9 mouse cellular contexts compared by ENCODE assay signal in genomic region chr10:126070984-126071713, GRCm38 (mm10).
DNase-seq lines count a peak whose midpoint lies in the region; ATAC-seq lines count a peak whose summit lies in the region.
"Had no signal": no experiment of that assay in that cellular context is flagged by ENCODE, and none has a peak within 500 bp of the region (broad histone marks: within the 10 kb centered on the region; RNA-seq: fewer than 3 reads in every experiment).

No protein-coding gene starts in this region.

- peak; percentile 37 to 51 for DNase-seq in layer of hippocampus, postnatal 10 days (ENCODE audit: low spot score in 2 of 2)
- no peak for DNase-seq in layer of hippocampus, adult 9-11 months
- DNase-seq in embryonic facial prominence, embryonic 14.5 days (ENCODE audit: low spot score), result peak; percentile 75
- no peak for DNase-seq in limb, embryonic 10.5 days (ENCODE audit: low spot score)
- no peak for DNase-seq in cerebellum, postnatal 25 days
- no peak for DNase-seq in gastrocnemius, postnatal 25 days
- DNase-seq: kidney, postnatal 25 days had no signal

- peak; percentile 89 for ATAC-seq in embryonic facial prominence, embryonic 14.5 days (ENCODE audit: low read depth)
- peak; percentile 81 for ATAC-seq in neural tube, embryonic 14.5 days (ENCODE audit: low read depth)
- ATAC-seq in monocyte, adult 5-6 weeks (replicated peaks; ENCODE audit: insufficient number of reproducible peaks, low FRiP score, low TSS enrichment, poor library complexity, severe bottlenecking), result no peak

- no peaks in the 10 kb centered on the region for H3K27me3 ChIP-seq in embryonic facial prominence, embryonic 14.5 days (replicated peaks; ENCODE audit: control insufficient read depth, insufficient read depth, low read length)
- H3K27me3 ChIP-seq in limb, embryonic 10.5 days (ENCODE audit: low read depth, poor library complexity, severe bottlenecking), result no peaks in the 10 kb centered on the region
- no peaks in the 10 kb centered on the region for H3K27me3 ChIP-seq in neural tube, embryonic 14.5 days (ENCODE audit: control insufficient read depth, insufficient read depth, low read length)

- no peak overlapping the region for H3K4me3 ChIP-seq in embryonic facial prominence, embryonic 14.5 days (ENCODE audit: low read depth, low read length)
- no peak overlapping the region for H3K4me3 ChIP-seq in limb, embryonic 10.5 days
- no peak overlapping the region for H3K4me3 ChIP-seq in neural tube, embryonic 14.5 days (ENCODE audit: low read depth, low read length)

- H3K9ac ChIP-seq in embryonic facial prominence, embryonic 14.5 days (ENCODE audit: low read depth, low read length), result no peak overlapping the region
- no peak overlapping the region for H3K9ac ChIP-seq in neural tube, embryonic 14.5 days (replicated peaks; ENCODE audit: low read depth, low read length)

- 40% methylated on average over 8 of the region's 8 CpGs for WGBS in embryonic facial prominence, embryonic 14.5 days
- 69% methylated on average over 8 of the region's 8 CpGs for WGBS in limb, embryonic 10.5 days
- 49% methylated on average over 8 of the region's 8 CpGs for WGBS in neural tube, embryonic 14.5 days

- H3K36me3 ChIP-seq in embryonic facial prominence, embryonic 14.5 days (ENCODE audit: control insufficient read depth, insufficient read depth, low read length), result no peaks in the 10 kb centered on the region
- H3K36me3 ChIP-seq in limb, embryonic 10.5 days, result no peaks in the 10 kb centered on the region
- H3K36me3 ChIP-seq in neural tube, embryonic 14.5 days (ENCODE audit: control insufficient read depth, insufficient read depth, low read length), result no peaks in the 10 kb centered on the region

- H3K9me3 ChIP-seq in embryonic facial prominence, embryonic 14.5 days (ENCODE audit: control insufficient read depth, low read length), result 0 out of 2 replicates have a peak, but pooled peaks cover 4% of the 10 kb centered on the region
- H3K9me3 ChIP-seq in limb, embryonic 10.5 days (replicated peaks), result no peaks in the 10 kb centered on the region
- no peaks in the 10 kb centered on the region for H3K9me3 ChIP-seq in neural tube, embryonic 14.5 days (ENCODE audit: control insufficient read depth, low read length)

- H3K27ac ChIP-seq in embryonic facial prominence, embryonic 14.5 days (replicated peaks; ENCODE audit: low read depth, low read length), result no peak overlapping the region
- peak overlapping the region; percentile 15; the same call in 1 of the 2 replicates for H3K27ac ChIP-seq in limb, embryonic 10.5 days
- no peak overlapping the region for H3K27ac ChIP-seq in neural tube, embryonic 14.5 days (ENCODE audit: low read depth, low read length)

- no peak overlapping the region for H3K4me2 ChIP-seq in embryonic facial prominence, embryonic 14.5 days (ENCODE audit: low read depth, low read length)
- H3K4me2 ChIP-seq in neural tube, embryonic 14.5 days (ENCODE audit: low read depth, low read length), result no peak overlapping the region

- peaks cover 8% of the 10 kb centered on the region; the same call in 1 of the 2 replicates for H3K4me1 ChIP-seq in embryonic facial prominence, embryonic 14.5 days (ENCODE audit: control insufficient read depth, insufficient read depth, low read length)
- peaks cover 19% of the 10 kb centered on the region for H3K4me1 ChIP-seq in limb, embryonic 10.5 days
- no peaks in the 10 kb centered on the region for H3K4me1 ChIP-seq in neural tube, embryonic 14.5 days (ENCODE audit: control insufficient read depth, insufficient read depth, low read length)

Comparison
In these comparisons a context has a peak if more than half of its experiments do, and no peak if none do; other contexts are left out.
1. DNase-seq: peak in layer of hippocampus, postnatal 10 days (2 of 2) and embryonic facial prominence, embryonic 14.5 days (single experiment); none in layer of hippocampus, adult 9-11 months (single experiment), limb, embryonic 10.5 days (single experiment), cerebellum, postnatal 25 days (0 of 2) and gastrocnemius, postnatal 25 days (single experiment).